Mouse (Mus musculus) MEL (cell line): ENCODE data around the gene Olfr1406. TPM values are rescaled to one million over a fixed set of nuclear protein-coding genes. Genes with fewer than 3 reads are reported as not detected.

Experiments
- DNase-seq: peaks from one replicate; pipeline ENCODE4 v3.0.0; 2011; ENCODE audit warnings: low read depth, low spot score
- H3K27ac ChIP-seq: 2 replicates; pipeline ENCODE4 v1.5.1; 2012; ENCODE audit warnings: low read depth, mild to moderate bottlenecking, control low read depth, low read length, moderate library complexity; ENCODE audit not compliant: control insufficient read depth
- H3K27me3 ChIP-seq, 2 experiments: fragments of 150-350 bp in 1 of 2; sonication (generic) in 1 of 2; 2 replicates each; pipeline ENCODE4 v1.6.1; 2012; ENCODE audit warnings: low read length in 2 of 2, mild to moderate bottlenecking in 2 of 2, improper control_type of control experiment in 1 of 2, moderate library complexity in 1 of 2; ENCODE audit not compliant: insufficient read depth in 2 of 2, control insufficient read depth in 1 of 2
- H3K36me3 ChIP-seq, 2 experiments: 2 replicates each; pipeline ENCODE4 v1.6.1; 2012 to 2014; ENCODE audit warnings: low read length in 2 of 2, improper control_type of control experiment in 1 of 2, inconsistent platforms in 1 of 2, mild to moderate bottlenecking in 1 of 2; ENCODE audit not compliant: insufficient read depth in 2 of 2, control insufficient read depth in 1 of 2
- H3K4me1 ChIP-seq, 2 experiments: fragments of 150-350 bp in 1 of 2; sonication (generic) in 1 of 2; 2 replicates each; pipeline ENCODE4 v1.6.1; 2012; ENCODE audit warnings: low read length in 2 of 2, improper control_type of control experiment in 1 of 2, mild to moderate bottlenecking in 1 of 2; ENCODE audit not compliant: insufficient read depth in 2 of 2, control insufficient read depth in 1 of 2
- H3K4me3 ChIP-seq, 2 experiments: fragments of 150-350 bp in 1 of 2; sonication (generic) in 1 of 2; 2 replicates each; pipeline ENCODE4 v1.5.1; 2012; ENCODE audit warnings: low read depth in 2 of 2, low read length in 2 of 2, mild to moderate bottlenecking in 2 of 2, moderate library complexity in 2 of 2, control low read depth in 1 of 2, improper control_type of control experiment in 1 of 2; ENCODE audit not compliant: control insufficient read depth in 1 of 2, insufficient read depth in 1 of 2
- H3K79me2 ChIP-seq: 2 replicates; pipeline ENCODE4 v1.6.1; 2012; ENCODE audit warnings: mild to moderate bottlenecking, low read length, moderate library complexity; ENCODE audit not compliant: control insufficient read depth, poor library complexity, insufficient read depth
- H3K9ac ChIP-seq: 2 replicates; pipeline ENCODE4 v1.6.1; 2012; ENCODE audit warnings: low read depth, mild to moderate bottlenecking, control low read depth, low read length, moderate library complexity; ENCODE audit not compliant: control insufficient read depth, poor library complexity, severe bottlenecking
- H3K9me3 ChIP-seq: fragments of 150-350 bp; sonication (generic); replicated peaks from 2 replicates; pipeline ENCODE4 v1.6.1; 2012; ENCODE audit warnings: mild to moderate bottlenecking, low read length, improper control_type of control experiment, moderate library complexity; ENCODE audit not compliant: insufficient read depth
- BHLHE40 ChIP-seq: IDR thresholded peaks from 2 replicates; pipeline ENCODE4 v1.6.1; 2012; ENCODE audit warnings: low read depth, mild to moderate bottlenecking, inconsistent platforms, low read length, improper control_type of control experiment, borderline replicate concordance
- CHD1 ChIP-seq: IDR thresholded peaks from 2 replicates; pipeline ENCODE4 v1.6.1; 2012; ENCODE audit warnings: low read depth, mild to moderate bottlenecking, inconsistent platforms, low read length, improper control_type of control experiment
- CHD2 ChIP-seq: IDR thresholded peaks from 2 replicates; pipeline ENCODE4 v1.6.1; 2011; ENCODE audit warnings: low read length, improper control_type of control experiment
- CTCF ChIP-seq, 3 experiments: IDR thresholded peaks in 2 of 3; conservative IDR thresholded peaks in 1 of 3; 2 replicates each; pipeline ENCODE4 v1.5.1; 2011 to 2012; ENCODE audit warnings: low read length in 3 of 3, low read depth in 2 of 3, mild to moderate bottlenecking in 2 of 3, improper control_type of control experiment in 1 of 3, inconsistent platforms in 1 of 3, mixed read lengths in 1 of 3, moderate library complexity in 1 of 3; ENCODE audit not compliant: control insufficient read depth in 1 of 3, insufficient read depth in 1 of 3, poor library complexity in 1 of 3, severe bottlenecking in 1 of 3
- E2F4 ChIP-seq: IDR thresholded peaks from 2 replicates; pipeline ENCODE4 v1.6.1; 2011; ENCODE audit warnings: low read depth, low read length, improper control_type of control experiment, borderline replicate concordance
- ELF1 ChIP-seq: IDR thresholded peaks from 2 replicates; pipeline ENCODE4 v1.6.1; 2014; ENCODE audit warnings: low read depth, mild to moderate bottlenecking, inconsistent platforms, low read length, improper control_type of control experiment, moderate library complexity
- EP300 ChIP-seq, 2 experiments: IDR thresholded peaks; 2 replicates each; pipeline ENCODE4 v1.6.1; 2011; ENCODE audit warnings: improper control_type of control experiment in 2 of 2, low read length in 2 of 2, low read depth in 1 of 2, mild to moderate bottlenecking in 1 of 2
- ETS1 ChIP-seq: IDR thresholded peaks from 2 replicates; pipeline ENCODE4 v1.6.1; 2012; ENCODE audit warnings: low read depth, mild to moderate bottlenecking, inconsistent platforms, low read length, improper control_type of control experiment, moderate library complexity
- GABPA ChIP-seq: IDR thresholded peaks from 2 replicates; pipeline ENCODE4 v1.6.1; 2012; ENCODE audit warnings: low read depth, mild to moderate bottlenecking, inconsistent platforms, low read length, improper control_type of control experiment, moderate library complexity
- GATA1 ChIP-seq: IDR thresholded peaks from 2 replicates; pipeline ENCODE4 v1.6.1; 2011; ENCODE audit warnings: low read depth, low read length, improper control_type of control experiment
- HCFC1 ChIP-seq: IDR thresholded peaks from 2 replicates; pipeline ENCODE4 v1.6.1; 2012; ENCODE audit warnings: low read depth, mild to moderate bottlenecking, inconsistent platforms, low read length, improper control_type of control experiment, moderate library complexity
- JUND ChIP-seq: IDR thresholded peaks from 2 replicates; pipeline ENCODE4 v1.6.1; 2011; ENCODE audit warnings: low read depth, mild to moderate bottlenecking, improper control_type of control experiment, low read length
- KAT2A ChIP-seq: conservative IDR thresholded peaks from 2 replicates; pipeline ENCODE4 v1.6.1; 2012; ENCODE audit warnings: low read depth, low read length, improper control_type of control experiment, inconsistent platforms
- MAFK ChIP-seq: IDR thresholded peaks from 2 replicates; pipeline ENCODE4 v1.6.1; 2011; ENCODE audit warnings: low read depth, mild to moderate bottlenecking, low read length, improper control_type of control experiment, borderline replicate concordance
- MAX ChIP-seq: IDR thresholded peaks from 2 replicates; pipeline ENCODE4 v1.6.1; 2011; ENCODE audit warnings: low read length, improper control_type of control experiment
- MAZ ChIP-seq: IDR thresholded peaks from 2 replicates; pipeline ENCODE4 v1.6.1; 2012; ENCODE audit warnings: low read depth, mild to moderate bottlenecking, inconsistent platforms, low read length, improper control_type of control experiment
- MEF2A ChIP-seq: IDR thresholded peaks from 2 replicates; pipeline ENCODE4 v1.6.1; 2014; ENCODE audit warnings: low read depth, mild to moderate bottlenecking, inconsistent platforms, low read length, improper control_type of control experiment; ENCODE audit not compliant: poor library complexity, insufficient replicate concordance, severe bottlenecking; ENCODE audit errors: extremely low read depth
- MXI1 ChIP-seq: IDR thresholded peaks from 2 replicates; pipeline ENCODE4 v1.6.1; 2011; ENCODE audit warnings: mild to moderate bottlenecking, low read depth, low read length, improper control_type of control experiment
- MYB ChIP-seq: IDR thresholded peaks from 2 replicates; pipeline ENCODE4 v1.6.1; 2011; ENCODE audit warnings: mild to moderate bottlenecking, low read depth, low read length, improper control_type of control experiment
- MYC ChIP-seq: IDR thresholded peaks from 2 replicates; pipeline ENCODE4 v1.6.1; 2011; ENCODE audit warnings: low read depth, mild to moderate bottlenecking, low read length, improper control_type of control experiment, moderate library complexity
- NELFE ChIP-seq: IDR thresholded peaks from 2 replicates; pipeline ENCODE4 v1.6.1; 2011; ENCODE audit warnings: low read depth, low read length, improper control_type of control experiment
- NRF1 ChIP-seq: IDR thresholded peaks from 2 replicates; pipeline ENCODE4 v1.6.1; 2014; ENCODE audit warnings: low read depth, mild to moderate bottlenecking, inconsistent platforms, low read length, improper control_type of control experiment, moderate library complexity; ENCODE audit not compliant: poor library complexity, insufficient read depth, severe bottlenecking
- POLR2A ChIP-seq, 2 experiments: IDR thresholded peaks; 2 replicates each; pipeline ENCODE4 v1.6.1; 2011 to 2012; ENCODE audit warnings: low read length in 2 of 2, mild to moderate bottlenecking in 2 of 2, control low read depth in 1 of 2, improper control_type of control experiment in 1 of 2, low read depth in 1 of 2, moderate library complexity in 1 of 2; ENCODE audit not compliant: control insufficient read depth in 1 of 2, insufficient read depth in 1 of 2, poor library complexity in 1 of 2
- POLR2AphosphoS2 ChIP-seq: IDR thresholded peaks from 2 replicates; pipeline ENCODE4 v1.6.1; 2011; ENCODE audit warnings: low read length, improper control_type of control experiment
- POLR2AphosphoS5 ChIP-seq: IDR thresholded peaks from 2 replicates; pipeline ENCODE4 v1.6.1; 2012; ENCODE audit warnings: low read depth, borderline replicate concordance, mild to moderate bottlenecking, inconsistent platforms, low read length, moderate library complexity, mixed read lengths
- RAD21 ChIP-seq: IDR thresholded peaks from 2 replicates; pipeline ENCODE4 v1.6.1; 2011; ENCODE audit warnings: mild to moderate bottlenecking, low read depth, low read length, improper control_type of control experiment
- RCOR1 ChIP-seq: IDR thresholded peaks from 2 replicates; pipeline ENCODE4 v1.6.1; 2012; ENCODE audit warnings: low read depth, mild to moderate bottlenecking, inconsistent platforms, low read length, improper control_type of control experiment
- SIN3A ChIP-seq: IDR thresholded peaks from 2 replicates; pipeline ENCODE4 v1.6.1; 2012; ENCODE audit warnings: low read length, improper control_type of control experiment, inconsistent platforms
- SMC3 ChIP-seq: IDR thresholded peaks from 2 replicates; pipeline ENCODE4 v1.6.1; 2011; ENCODE audit warnings: low read depth, low read length, improper control_type of control experiment
- TAL1 ChIP-seq: IDR thresholded peaks from 2 replicates; pipeline ENCODE4 v1.6.1; 2012; ENCODE audit warnings: mild to moderate bottlenecking, inconsistent platforms, low read length, moderate library complexity, mixed read lengths
- TBP ChIP-seq: IDR thresholded peaks from 2 replicates; pipeline ENCODE4 v1.8.0; 2011; ENCODE audit warnings: low read depth, low read length, improper control_type of control experiment
- TCF12 ChIP-seq: IDR thresholded peaks from 2 replicates; pipeline ENCODE4 v1.6.1; 2014; ENCODE audit warnings: low read depth, mild to moderate bottlenecking, inconsistent platforms, low read length, improper control_type of control experiment, moderate library complexity
- UBTF ChIP-seq: IDR thresholded peaks from 2 replicates; pipeline ENCODE4 v1.6.1; 2012; ENCODE audit warnings: low read depth, mild to moderate bottlenecking, inconsistent platforms, low read length, improper control_type of control experiment, moderate library complexity, borderline replicate concordance; ENCODE audit not compliant: insufficient read depth
- USF1 ChIP-seq: IDR thresholded peaks from 2 replicates; pipeline ENCODE4 v1.6.1; 2014; ENCODE audit warnings: low read depth, mild to moderate bottlenecking, inconsistent platforms, low read length, improper control_type of control experiment, moderate library complexity
- ZC3H11A ChIP-seq: IDR thresholded peaks from 2 replicates; pipeline ENCODE4 v1.6.1; 2012; ENCODE audit warnings: low read depth, mild to moderate bottlenecking, inconsistent platforms, low read length, improper control_type of control experiment
- ZKSCAN1 ChIP-seq: IDR thresholded peaks from 2 replicates; pipeline ENCODE4 v1.6.1; 2012; ENCODE audit warnings: low read depth, mild to moderate bottlenecking, inconsistent platforms, low read length, improper control_type of control experiment, moderate library complexity
- ZMIZ1 ChIP-seq: IDR thresholded peaks from 2 replicates; pipeline ENCODE4 v1.6.1; 2012; ENCODE audit warnings: low read depth, mild to moderate bottlenecking, inconsistent platforms, low read length, improper control_type of control experiment, moderate library complexity
- ZNF384 ChIP-seq: IDR thresholded peaks from 2 replicates; pipeline ENCODE4 v1.6.1; 2012; ENCODE audit warnings: low read depth, mild to moderate bottlenecking, inconsistent platforms, low read length, improper control_type of control experiment
- polyA plus RNA-seq, 2 experiments: library from polyadenylated mRNA; stranded (reverse) in 1 of 2; unstranded in 1 of 2; fragments of >175 nt in 1 of 2; fragments of >200 nt in 1 of 2; gene quantifications; 2 replicates each; pipeline versions ENCODE4 v1.2.1 to v1.2.4; 2012; ENCODE audit warnings: low replicate concordance in 2 of 2, low read depth in 1 of 2; ENCODE audit not compliant: insufficient read length in 2 of 2, insufficient read depth in 1 of 2, missing spikeins in 1 of 2
- total RNA-seq: library from RNA; depleted of rRNA; stranded (reverse); fragments of 300-350 nt; gene quantifications from 2 replicates; pipeline ENCODE4 v1.2.3, GENCODE M21; 2012

Olfr1406 gene
- total and polyA plus RNA-seq, 3 experiments: not detected

GRCm38 (mm10) chr1:173216481-173216880 is 26.0 kb upstream of the Olfr1406 start:
- Histone ChIP-seq H3K27me3 (no peaks in the 10 kb centered on the region), H3K4me1 (peaks cover 20 to 42% of the 10 kb centered on the region in 2 experiments)
- peak; percentile 78 for DNase-seq
- TF ChIP-seq ZKSCAN1 (no peak), MXI1 (peak; percentile 38; the same call in 1 of the 2 replicates), CHD1 (no peak), POLR2AphosphoS2 (peak; percentile 47; the same call in 1 of the 2 replicates), ZMIZ1 (no peak), MAX (0 out of 2 replicates have a peak, but pooled peaks have one; percentile 43), ETS1 (peak; percentile 99), JUND (no peak), ELF1 (no peak), TBP (no peak), UBTF (no peak), GABPA (peak; percentile 82), KAT2A (peak; percentile 60), HCFC1 (0 out of 2 replicates have a peak, but pooled peaks have one; percentile 57), MYB (peak; percentile 96), GATA1 (peak; percentile 98), CTCF (IDR thresholded peaks at IDR 0.05 in 2 of 3, conservative IDR thresholded peaks at IDR 0.05 in 1 of 3; ENCODE audit: control insufficient read depth in 1 of 3, insufficient read depth in 1 of 3, low read depth in 2 of 3, low read length in 3 of 3, poor library complexity in 1 of 3, severe bottlenecking in 1 of 3) (no peak), MAZ (peak; percentile 28; the same call in 1 of the 2 replicates), E2F4 (no peak; the same call in 1 of the 2 replicates), MEF2A (peak; percentile 98), TAL1 (peak; percentile 43), ZC3H11A (no peak), EP300 (IDR thresholded peaks at IDR 0.05; ENCODE audit: low read depth in 1 of 2, low read length in 2 of 2) (peak; percentile 99 to 100), TCF12 (peak; percentile 99), USF1 (peak; percentile 19; the same call in 1 of the 2 replicates), ZNF384 (peak; percentile 50), MAFK (peak; percentile 90), SIN3A (peak; percentile 93), POLR2AphosphoS5 (no peak), SMC3 (no peak), BHLHE40 (peak; percentile 77; the same call in 1 of the 2 replicates), MYC (peak; percentile 57; the same call in 1 of the 2 replicates), POLR2A (IDR thresholded peaks at IDR 0.05; ENCODE audit: control insufficient read depth in 1 of 2, insufficient read depth in 1 of 2, low read depth in 1 of 2, low read length in 2 of 2, poor library complexity in 1 of 2) (no peak), NRF1 (no peak), NELFE (no peak), RAD21 (no peak), CHD2 (no peak; the same call in 1 of the 2 replicates), RCOR1 (peak; percentile 93)

More at GRCm38 (mm10) chr1:173216481-173216880, 26.0 kb upstream of the Olfr1406 start:
- Histone ChIP-seq H3K36me3 (peaks cover 0 to 37% of the 10 kb centered on the region in 2 experiments; a peak in 3 of 4 replicates), H3K9ac (peak overlapping the region; percentile 23; the same call in 1 of the 2 replicates), H3K79me2 (no peaks in the 10 kb centered on the region), H3K27ac (peak overlapping the region; percentile 96), H3K9me3 (no peaks in the 10 kb centered on the region), H3K4me3 (no peak overlapping the region; a peak in 1 of 4 replicates)
